Mouse (Mus musculus) cerebellum, adult 2 months (tissue): ENCODE data around the gene Arl15. TPM values are rescaled to one million over a fixed set of nuclear protein-coding genes. Genes with fewer than 3 reads are reported as not detected.

Source experiments
- DNase-seq, 2 experiments: peaks; one replicate each; pipeline ENCODE4 v3.0.0; 2021
- H3K27ac ChIP-seq: fragments of 200-500 bp; 2 replicates; pipeline ENCODE4 v1.5.1; 2012; ENCODE audit warnings: low read length, control low read depth, inconsistent platforms; ENCODE audit not compliant: insufficient read depth
- H3K27me3 ChIP-seq: fragments of 200-500 bp; 2 replicates; pipeline ENCODE4 v1.6.1; 2012; ENCODE audit warnings: inconsistent platforms, mild to moderate bottlenecking, low read length, moderate library complexity; ENCODE audit not compliant: control insufficient read depth, insufficient read depth
- H3K4me1 ChIP-seq: fragments of 200-500 bp; 2 replicates; pipeline ENCODE4 v1.6.1; 2011; ENCODE audit warnings: low read length; ENCODE audit not compliant: control insufficient read depth, insufficient read depth
- H3K4me3 ChIP-seq: fragments of 200-500 bp; replicated peaks from 2 replicates; pipeline ENCODE3; 2011; ENCODE audit warnings: mild to moderate bottlenecking, low read depth, low read length, control low read depth; ENCODE audit not compliant: insufficient read depth
- CTCF ChIP-seq: fragments of 200-500 bp; IDR thresholded peaks from 2 replicates; pipeline ENCODE4 v1.5.1; 2011; ENCODE audit warnings: low read depth, mild to moderate bottlenecking, control low read depth, low read length, moderate library complexity, borderline replicate concordance; ENCODE audit not compliant: insufficient read depth
- POLR2A ChIP-seq: fragments of 200-500 bp; IDR thresholded peaks from 2 replicates; pipeline ENCODE4 v1.6.1; 2011; ENCODE audit warnings: low read length, control low read depth, borderline replicate concordance; ENCODE audit not compliant: insufficient read depth
- WGBS: fragments of 180-500 bp; shearing (Covaris S2); methylation state at CpG from one replicate; pipeline ENCODE4 v1.1.7; 2018; 5-methylcytosine and 5-hydroxymethylcytosine counted together
- polyA plus RNA-seq: library from polyadenylated mRNA; depleted of rRNA; stranded (reverse); fragments of >200 nt; gene quantifications from 2 replicates; pipeline ENCODE4 v1.2.3, GENCODE M21; 2012

Arl15 gene
- polyA plus RNA-seq, 1 experiment: 10.3 TPM

DNA sequence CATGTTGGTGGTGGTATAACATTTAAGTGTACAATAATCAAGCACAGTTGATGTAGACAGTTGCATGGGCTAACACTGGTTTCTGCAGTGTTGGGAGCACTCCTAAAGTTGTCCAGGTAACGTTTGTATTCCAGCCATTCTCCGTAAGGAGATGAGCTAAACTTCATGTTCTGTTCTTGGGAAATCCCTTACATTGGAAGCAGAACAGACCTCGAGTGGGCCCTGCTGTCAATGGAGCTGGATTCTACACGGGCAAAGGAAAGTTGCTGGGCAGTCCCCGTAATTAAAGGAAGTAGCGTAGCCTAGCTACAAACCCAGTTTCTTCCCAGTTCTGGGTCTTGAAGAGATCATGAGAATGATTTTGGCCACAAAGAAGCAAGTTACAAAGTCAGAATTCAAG, 285.4 kb downstream of the Arl15 start:
- no peak for TF ChIP-seq POLR2A
- TF ChIP-seq CTCF: no peak
- Histone ChIP-seq H3K27ac (no peak overlapping the region), H3K4me1 (peaks cover 5% of the 10 kb centered on the region; the same call in 1 of the 2 replicates), H3K27me3 (no peaks in the 10 kb centered on the region), H3K4me3 (no peak overlapping the region)
- 96% methylated on average over 6 of the region's 6 CpGs for WGBS
- DNase-seq: no peak

DNA sequence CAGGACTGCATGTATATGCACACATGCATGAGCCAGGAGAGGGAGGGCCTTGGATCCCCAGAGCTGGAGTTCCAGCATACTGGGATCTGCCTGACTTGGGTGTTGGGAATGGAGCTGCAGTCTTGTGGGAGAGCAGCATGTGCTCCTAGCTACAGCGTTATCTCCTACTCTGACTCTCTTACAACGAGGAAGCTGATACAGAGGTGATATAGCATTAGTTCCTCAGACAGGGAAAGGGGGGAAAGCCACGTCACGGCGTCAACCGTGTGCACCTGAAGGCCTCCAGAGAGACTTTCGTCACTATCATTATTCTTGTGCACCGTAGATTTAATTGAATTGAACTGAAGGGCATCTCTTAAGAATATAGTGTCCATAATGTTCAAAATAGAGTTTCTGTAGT, 286.2 kb downstream of the Arl15 start:
- H3K27me3 ChIP-seq: no peaks in the 10 kb centered on the region
- H3K27ac ChIP-seq: no peak overlapping the region
- peaks cover 5% of the 10 kb centered on the region; the same call in 1 of the 2 replicates for H3K4me1 ChIP-seq
- no peak overlapping the region for H3K4me3 ChIP-seq
- 98% methylated on average over 8 of the region's 8 CpGs for WGBS
- DNase-seq: no peak
- no peak for TF ChIP-seq CTCF
- no peak for TF ChIP-seq POLR2A

DNA sequence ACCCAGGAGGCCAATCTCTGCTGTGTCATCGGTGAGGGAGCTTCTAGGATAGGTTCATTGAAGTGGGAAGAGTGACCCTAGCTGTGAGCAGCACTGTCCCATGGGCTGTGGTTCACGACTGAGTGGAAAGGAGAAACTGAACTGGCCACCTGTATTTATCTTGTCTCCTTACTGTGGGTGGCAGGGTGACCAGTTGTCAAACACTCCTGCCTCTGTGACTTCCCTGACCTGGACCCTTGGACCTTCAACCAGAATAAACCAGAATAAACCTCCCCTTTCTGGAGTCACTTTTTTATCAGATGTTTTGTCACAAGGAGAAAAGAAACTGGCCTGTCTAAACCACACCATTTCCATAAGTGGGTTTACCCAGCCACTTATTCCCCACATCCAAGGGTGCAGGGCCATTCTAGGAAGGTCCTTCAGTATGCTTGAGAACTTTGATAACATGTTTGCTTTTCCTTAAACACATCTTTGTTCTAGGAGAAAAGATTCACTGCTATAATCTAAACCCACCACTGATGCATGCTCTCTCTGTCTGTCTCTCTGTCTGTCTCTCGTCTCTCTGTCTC, 289.3 kb downstream of the Arl15 start:
- 87% methylated on average over 3 of the region's 3 CpGs for whole genome bisulfite sequencing
- no peak for DNase-seq
- Histone ChIP-seq H3K4me1 (peaks cover 4% of the 10 kb centered on the region; the same call in 1 of the 2 replicates), H3K4me3 (no peak overlapping the region), H3K27me3 (no peaks in the 10 kb centered on the region), H3K27ac (no peak overlapping the region)
- TF ChIP-seq POLR2A (no peak), CTCF (no peak)

DNA sequence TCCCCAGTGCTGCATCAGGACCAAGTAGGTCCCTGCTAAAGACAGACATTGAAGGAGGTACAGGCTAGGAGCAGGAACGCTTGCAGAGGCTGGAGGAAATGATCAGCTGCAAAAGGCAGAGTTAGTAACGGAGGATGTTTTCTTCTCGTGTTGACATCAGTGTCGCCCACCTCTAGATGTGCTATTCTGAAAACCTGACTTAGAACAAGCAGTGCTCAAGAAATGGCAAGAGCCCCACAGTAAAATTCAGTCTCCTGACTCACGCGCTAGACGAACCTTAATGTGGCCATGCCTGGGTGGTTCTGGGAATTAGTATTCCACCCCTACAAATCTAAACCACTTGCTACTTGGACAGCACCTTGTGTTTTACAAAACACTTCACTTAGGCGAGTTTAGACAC, 291.1 kb downstream of the Arl15 start:
- Histone ChIP-seq H3K4me3 (no peak overlapping the region), H3K27ac (no peak overlapping the region), H3K27me3 (no peaks in the 10 kb centered on the region), H3K4me1 (peaks cover 4% of the 10 kb centered on the region; the same call in 1 of the 2 replicates)
- WGBS: 91% methylated on average over 8 of the region's 8 CpGs
- TF ChIP-seq POLR2A: no peak
- TF ChIP-seq CTCF: no peak
- DNase-seq: no peak

- TF ChIP-seq POLR2A (no peak), CTCF (no peak)
- 90% methylated on average over 5 of the region's 5 CpGs for WGBS
- DNase-seq: no peak
- H3K4me3 ChIP-seq: no peak overlapping the region
- no peak overlapping the region for H3K27ac ChIP-seq
- H3K27me3 ChIP-seq: no peaks in the 10 kb centered on the region
- H3K4me1 ChIP-seq: peaks cover 4% of the 10 kb centered on the region; the same call in 1 of the 2 replicates
Measured at GRCm38 (mm10) chr13:114086325-114086724, 292.0 kb downstream of the Arl15 start.

DNA sequence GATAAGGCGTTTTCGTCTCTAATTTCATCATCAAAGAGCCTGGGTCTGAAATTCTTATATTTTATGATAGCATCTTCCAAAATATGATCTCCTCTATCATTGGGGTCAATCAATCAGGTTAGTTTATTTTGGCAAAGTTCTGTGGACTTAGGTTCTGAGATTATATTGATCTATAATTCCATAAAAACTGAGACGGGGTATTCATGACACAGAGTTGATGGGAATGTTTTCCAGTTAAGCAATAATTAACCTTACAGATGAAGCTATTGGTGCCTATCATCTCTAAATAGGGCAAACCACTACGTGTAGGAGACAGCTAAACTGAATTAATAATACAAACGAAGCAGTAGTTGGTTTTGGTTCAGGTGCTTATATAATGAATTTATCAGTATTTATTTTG, 292.5 kb downstream of the Arl15 start:
- no peak overlapping the region for H3K27ac ChIP-seq
- H3K27me3 ChIP-seq: no peaks in the 10 kb centered on the region
- H3K4me3 ChIP-seq: no peak overlapping the region
- TF ChIP-seq POLR2A: no peak
- TF ChIP-seq CTCF: no peak
- H3K4me1 ChIP-seq: peaks cover 4% of the 10 kb centered on the region; the same call in 1 of the 2 replicates
- no peak for DNase-seq
- 94% methylated on average over 5 of the region's 5 CpGs for WGBS

- DNase-seq: no peak
- TF ChIP-seq CTCF (no peak), POLR2A (no peak)
- Histone ChIP-seq H3K27me3 (no peaks in the 10 kb centered on the region), H3K4me1 (peaks cover 4% of the 10 kb centered on the region; the same call in 1 of the 2 replicates), H3K27ac (no peak overlapping the region), H3K4me3 (no peak overlapping the region)
- 88% methylated on average over 10 of the region's 10 CpGs for WGBS
Measured at GRCm38 (mm10) chr13:114087696-114088465, 293.6 kb downstream of the Arl15 start.

- DNase-seq: no peak
- peaks cover 4% of the 10 kb centered on the region; the same call in 1 of the 2 replicates for H3K4me1 ChIP-seq
- no peak overlapping the region for H3K4me3 ChIP-seq
- WGBS: 88% methylated on average over 6 of the region's 6 CpGs
- no peak for TF ChIP-seq CTCF
- no peak overlapping the region for H3K27ac ChIP-seq
- H3K27me3 ChIP-seq: no peaks in the 10 kb centered on the region
Measured at GRCm38 (mm10) chr13:114090786-114091185, 296.5 kb downstream of the Arl15 start.
